Mouse (Mus musculus): Measurements from ENCODE around the gene Ldlrad1.

- TF ChIP-seq MAZ (IDR thresholded peaks at IDR 0.05; ENCODE audit: low read depth, low read length) = no peak
- no peak for TF ChIP-seq CTCF (IDR thresholded peaks at IDR 0.05 in 2 of 3, conservative IDR thresholded peaks at IDR 0.05 in 1 of 3; ENCODE audit: control insufficient read depth in 1 of 3, insufficient read depth in 1 of 3, low read depth in 2 of 3, low read length in 3 of 3, poor library complexity in 1 of 3, severe bottlenecking in 1 of 3)
- no peak for TF ChIP-seq ZC3H11A (IDR thresholded peaks at IDR 0.05; ENCODE audit: low read depth, low read length)
- TF ChIP-seq SMC3 (IDR thresholded peaks at IDR 0.05; ENCODE audit: low read depth, low read length) = no peak
- no peak for TF ChIP-seq MYC (IDR thresholded peaks at IDR 0.05; ENCODE audit: low read depth, low read length)
- TF ChIP-seq MAX (IDR thresholded peaks at IDR 0.05; ENCODE audit: low read length) = no peak
Observed at GRCm38 (mm10) chr4:107179561-107179960, 29.4 kb upstream of the Ldlrad1 start.
